Mouse (Mus musculus) embryonic fibroblast, embryonic 13.5 days (primary cell): ENCODE results near the gene Ttll11. TPM values are rescaled to one million over a fixed set of nuclear protein-coding genes. Genes with fewer than 3 reads are reported as not detected.

ENCODE experiments used
- H3K27ac ChIP-seq: 2 replicates; pipeline ENCODE4 v1.5.1; 2012; ENCODE audit warnings: low read length, control low read depth, inconsistent platforms; ENCODE audit not compliant: insufficient read depth
- H3K4me1 ChIP-seq: 2 replicates; pipeline ENCODE4 v1.6.1; 2011; ENCODE audit warnings: low read length; ENCODE audit not compliant: control insufficient read depth, insufficient read depth
- H3K4me3 ChIP-seq: 2 replicates; pipeline ENCODE4 v1.5.1; 2011; ENCODE audit warnings: mild to moderate bottlenecking, control low read depth, low read length; ENCODE audit not compliant: insufficient read depth
- CTCF ChIP-seq: IDR thresholded peaks from 2 replicates; pipeline ENCODE4 v1.5.1; 2011; ENCODE audit warnings: mild to moderate bottlenecking, control low read depth, low read length, moderate library complexity, borderline replicate concordance; ENCODE audit not compliant: insufficient read depth
- POLR2A ChIP-seq: IDR thresholded peaks from 2 replicates; pipeline ENCODE4 v1.6.1; 2011; ENCODE audit warnings: low read depth, mild to moderate bottlenecking, control low read depth, low read length, moderate library complexity
- polyA plus RNA-seq: library from polyadenylated mRNA; stranded (reverse); fragments of >200 nt; gene quantifications from 2 replicates; pipeline ENCODE4 v1.2.4, GENCODE M21; 2011; ENCODE audit warnings: low read depth; ENCODE audit not compliant: missing spikeins, insufficient read length

Gene Ttll11
- polyA plus RNA-seq, 1 experiment, result 4.6 TPM

- H3K4me3 ChIP-seq, result no peak overlapping the region
- TF ChIP-seq POLR2A (no peak), CTCF (no peak)
- no peaks in the 10 kb centered on the region for H3K4me1 ChIP-seq
- no peak overlapping the region for H3K27ac ChIP-seq
Measured at GRCm38 (mm10) chr2:35737467-35738027, 242.2 kb downstream of the Ttll11 start.

- no peak overlapping the region for H3K4me3 ChIP-seq
- no peaks in the 10 kb centered on the region for H3K4me1 ChIP-seq
- H3K27ac ChIP-seq, result no peak overlapping the region
- TF ChIP-seq POLR2A (no peak), CTCF (no peak)
Measured at GRCm38 (mm10) chr2:35736061-35736460, 243.7 kb downstream of the Ttll11 start.

DNA sequence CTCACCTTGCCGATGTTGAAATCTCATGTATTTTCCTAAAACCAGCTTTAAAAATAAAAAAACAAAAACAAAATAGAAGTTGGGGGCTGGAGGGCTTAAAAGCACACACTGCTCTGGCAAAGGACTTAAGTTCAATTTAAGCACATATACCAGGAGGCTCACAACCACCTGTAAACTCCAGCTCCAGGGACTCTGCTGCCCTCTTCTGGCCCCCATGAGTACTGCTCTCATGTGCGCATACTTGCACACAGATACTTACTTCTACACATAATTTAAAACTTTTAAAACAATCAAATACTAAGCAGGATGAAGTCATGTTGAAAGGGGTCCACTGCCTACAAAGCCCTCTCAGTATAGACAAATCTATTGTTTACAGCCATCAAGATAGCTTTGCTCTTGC is 244.7 kb downstream of the Ttll11 start:
- Histone ChIP-seq H3K27ac (no peak overlapping the region), H3K4me3 (no peak overlapping the region), H3K4me1 (no peaks in the 10 kb centered on the region)
- TF ChIP-seq CTCF, result peak; percentile 21; the same call in 1 of the 2 replicates
- no peak for TF ChIP-seq POLR2A

DNA sequence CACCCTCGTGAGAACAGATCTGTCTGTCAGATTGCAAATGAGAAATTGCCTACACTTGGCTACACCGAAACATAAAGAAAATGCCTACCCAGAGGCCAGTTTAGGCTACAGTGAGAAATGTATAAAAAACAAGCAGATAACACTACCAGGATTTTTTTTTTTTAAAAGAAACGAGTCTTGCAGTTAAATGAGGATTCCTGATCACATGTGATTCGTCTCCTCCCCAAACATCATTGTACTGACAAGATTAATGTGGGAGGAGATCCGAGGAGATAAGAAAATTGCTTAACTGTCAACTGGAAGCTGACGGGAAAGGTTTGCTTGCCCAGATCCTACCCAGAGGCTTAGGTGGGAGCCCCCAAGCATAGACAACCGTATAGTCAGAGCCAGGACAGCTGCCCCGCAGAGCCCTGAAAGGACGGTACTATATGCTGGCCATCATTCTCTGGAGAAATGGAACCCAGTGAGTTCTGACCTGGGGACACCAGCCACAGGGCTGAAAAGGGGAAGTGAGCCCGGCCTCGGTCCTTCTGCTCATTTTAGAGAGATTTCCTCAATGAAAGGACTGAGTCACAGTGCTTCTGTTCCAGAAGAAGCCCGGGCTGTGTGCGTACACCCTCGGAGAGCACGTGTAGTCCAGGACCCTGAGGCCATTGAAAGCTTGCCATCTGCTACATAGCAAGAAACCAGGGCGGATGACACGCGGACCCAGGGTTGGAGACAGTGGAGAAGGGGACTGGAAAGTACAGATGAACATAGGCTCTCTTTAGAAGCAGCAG is 247.9 kb downstream of the Ttll11 start:
- no peak for TF ChIP-seq CTCF
- TF ChIP-seq POLR2A, result no peak
- Histone ChIP-seq H3K27ac (no peak overlapping the region), H3K4me3 (no peak overlapping the region), H3K4me1 (peaks cover 4% of the 10 kb centered on the region; the same call in 1 of the 2 replicates)

DNA sequence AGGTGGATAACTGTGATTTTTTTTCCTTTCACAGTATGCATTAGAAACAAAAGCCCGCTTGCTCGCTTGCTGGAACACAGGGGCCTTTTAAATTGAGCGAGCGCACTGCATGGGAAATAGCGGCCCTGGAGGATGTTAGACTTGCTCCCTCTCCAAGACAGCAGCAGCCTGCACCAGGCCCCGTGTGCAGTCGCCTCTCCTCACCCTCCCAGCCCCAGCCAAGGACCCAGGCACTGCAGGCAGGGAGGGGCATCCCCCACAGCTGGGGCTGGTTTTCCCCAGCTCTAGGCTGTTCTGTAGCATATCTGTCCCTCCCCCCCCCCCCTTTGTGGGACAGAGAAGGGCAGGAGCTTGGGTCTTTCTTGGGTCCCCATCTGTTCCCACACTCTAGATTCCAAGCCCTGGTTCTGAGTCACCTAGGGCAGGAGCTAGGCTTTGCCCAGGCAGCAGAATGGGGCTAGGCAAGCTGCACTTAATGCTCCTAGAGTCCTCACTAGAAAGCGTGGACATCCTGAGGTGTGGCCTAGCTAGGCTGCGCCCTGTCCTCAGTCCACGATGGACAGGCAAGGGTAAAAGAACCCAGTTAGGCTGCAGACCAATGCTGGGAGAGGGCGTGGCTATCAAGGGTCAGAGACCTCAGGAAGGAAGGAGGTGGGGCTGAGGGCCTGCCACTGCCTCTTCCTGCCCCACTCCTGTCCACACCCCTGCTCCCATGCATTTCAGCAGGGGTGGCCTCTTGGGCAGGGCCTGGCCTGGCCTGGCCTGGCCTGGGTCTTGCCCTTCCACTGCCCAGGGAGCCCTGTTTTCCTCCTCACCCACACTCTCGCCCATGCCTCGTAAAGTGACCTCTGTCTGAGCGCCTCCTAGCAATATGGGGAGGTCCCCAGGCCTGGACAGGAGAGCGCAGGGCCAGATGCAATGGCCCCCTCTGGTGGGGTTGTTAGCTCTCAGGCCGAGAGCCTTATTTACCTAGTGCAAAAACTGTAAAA is 250.3 kb downstream of the Ttll11 start:
- TF ChIP-seq POLR2A, result no peak
- TF ChIP-seq CTCF, result no peak
- Histone ChIP-seq H3K27ac (peak overlapping the region; percentile 9; the same call in 1 of the 2 replicates), H3K4me3 (no peak overlapping the region), H3K4me1 (peaks cover 4% of the 10 kb centered on the region; the same call in 1 of the 2 replicates)

GRCm38 (mm10) chr2:35728633-35729032 is 251.1 kb downstream of the Ttll11 start:
- Histone ChIP-seq H3K4me1 (peaks cover 4% of the 10 kb centered on the region; the same call in 1 of the 2 replicates), H3K27ac (0 out of 2 replicates have a peak overlapping the region, but pooled peaks have one; percentile 9), H3K4me3 (no peak overlapping the region)
- TF ChIP-seq CTCF (no peak), POLR2A (no peak)

DNA sequence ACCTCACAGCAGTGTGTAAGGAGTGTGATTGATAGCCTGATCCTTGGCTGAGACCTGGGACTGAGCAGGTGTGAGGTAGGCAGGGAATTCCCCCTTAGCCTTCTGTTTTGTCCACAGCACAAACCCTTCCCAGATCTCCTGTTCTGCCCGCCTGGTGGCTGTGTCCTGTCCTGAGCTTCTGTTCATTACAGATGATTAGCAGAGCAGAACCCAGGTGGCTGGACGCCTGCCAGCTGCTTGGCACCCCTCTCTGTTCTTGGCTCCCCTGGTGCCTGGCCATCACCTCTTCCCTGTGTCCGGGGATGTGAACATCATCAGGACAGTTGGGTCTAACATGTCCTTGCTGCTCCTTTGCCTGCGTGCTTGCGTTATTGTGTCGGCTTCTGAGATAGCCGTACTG is 256.0 kb downstream of the Ttll11 start:
- no peak for TF ChIP-seq CTCF
- no peak for TF ChIP-seq POLR2A
- H3K4me1 ChIP-seq, result no peaks in the 10 kb centered on the region

DNA sequence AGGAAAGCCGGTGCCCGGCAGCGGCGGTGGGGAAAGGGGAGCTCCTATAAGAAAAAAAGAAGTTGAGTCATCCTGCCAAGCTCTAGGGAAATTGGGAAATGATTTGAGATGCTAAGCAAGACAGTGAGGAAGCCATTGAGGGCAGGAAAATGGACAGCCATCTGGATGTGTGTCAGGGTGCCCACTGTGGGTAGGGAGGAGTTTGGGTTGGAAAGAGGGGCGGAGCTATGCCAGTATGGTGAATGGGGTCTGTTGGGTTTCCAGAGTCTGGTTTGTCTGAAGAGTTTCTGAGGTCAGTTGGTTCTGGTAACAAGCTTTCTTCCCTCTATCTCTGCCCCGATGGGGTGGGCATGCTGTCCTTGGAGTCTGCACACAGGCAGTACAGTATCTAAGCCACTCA is 256.4 kb downstream of the Ttll11 start:
- no peaks in the 10 kb centered on the region for H3K4me1 ChIP-seq
- TF ChIP-seq CTCF (no peak), POLR2A (no peak)
- H3K27ac ChIP-seq, result no peak overlapping the region
- no peak overlapping the region for H3K4me3 ChIP-seq

More for the DNA sequence above, 256.0 kb downstream of the Ttll11 start:
- Histone ChIP-seq H3K27ac (no peak overlapping the region), H3K4me3 (no peak overlapping the region)

- Histone ChIP-seq H3K27ac (no peak overlapping the region), H3K4me3 (no peak overlapping the region), H3K4me1 (no peaks in the 10 kb centered on the region)
- no peak for TF ChIP-seq CTCF
- TF ChIP-seq POLR2A, result no peak
Measured at GRCm38 (mm10) chr2:35722821-35723220, 256.9 kb downstream of the Ttll11 start.

DNA sequence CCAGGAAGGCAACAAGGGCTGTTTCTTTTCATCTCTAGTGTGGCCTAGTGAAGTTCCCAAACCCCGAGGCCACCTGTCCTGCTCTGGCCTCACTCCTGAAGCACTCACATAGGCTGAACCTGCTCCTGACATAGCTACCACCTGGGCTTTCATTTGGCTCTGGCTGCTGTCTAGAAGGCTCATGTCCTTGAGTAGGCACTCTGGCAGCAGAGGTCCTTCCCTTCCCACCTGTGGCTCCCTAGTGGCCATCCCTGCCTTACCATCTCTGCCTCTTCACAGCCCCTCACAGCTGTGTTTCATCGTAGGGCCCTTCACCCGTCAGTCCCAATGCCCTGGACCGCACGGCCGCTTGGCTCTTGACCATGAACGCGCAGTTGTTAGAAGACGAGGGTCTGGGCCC is 258.8 kb downstream of the Ttll11 start:
- no peak overlapping the region for H3K4me3 ChIP-seq
- no peak overlapping the region for H3K27ac ChIP-seq
- no peaks in the 10 kb centered on the region for H3K4me1 ChIP-seq
- no peak for TF ChIP-seq CTCF
- TF ChIP-seq POLR2A, result no peak
